Mouse (Mus musculus) layer of hippocampus, postnatal 10 days (tissue): ENCODE measurements at regions not wholly inside any gene's neighbourhood (a gene's known extent, or its start where the extent isn't known, plus 50 kb on each side); places are given as distances from the start of the nearest gene placed in this dataset.
"Not testable (repeated sequence)": the region's sequence is repeated elsewhere in the genome, so short reads cannot be mapped to it uniquely, and the experiment has no call there.

Experiments
- DNase-seq, 2 experiments: peaks; one replicate each; pipeline ENCODE4 v3.0.0; 2021; ENCODE audit warnings: low spot score in 2 of 2

DNA sequence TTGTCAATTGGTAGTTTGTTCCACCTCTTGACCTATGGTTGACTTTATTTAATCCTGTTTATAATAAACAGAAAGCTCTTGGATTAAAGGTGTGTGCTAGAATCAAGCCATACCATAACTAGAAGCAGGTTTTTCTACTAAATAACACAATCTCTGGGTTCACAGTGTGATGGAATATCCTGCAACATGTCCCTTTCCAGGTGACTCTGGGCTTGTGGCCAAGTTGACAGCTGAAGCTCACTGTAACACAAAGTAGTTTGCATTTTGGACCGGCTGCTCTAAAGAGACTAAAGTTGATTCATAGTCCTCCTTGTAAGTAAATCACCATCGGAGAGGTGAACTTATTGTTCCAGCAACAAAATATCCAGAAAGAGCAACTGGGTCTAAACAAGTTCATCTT lies 149.3 kb upstream of the Kctd3 start:
- DNase-seq: no peak

DNA sequence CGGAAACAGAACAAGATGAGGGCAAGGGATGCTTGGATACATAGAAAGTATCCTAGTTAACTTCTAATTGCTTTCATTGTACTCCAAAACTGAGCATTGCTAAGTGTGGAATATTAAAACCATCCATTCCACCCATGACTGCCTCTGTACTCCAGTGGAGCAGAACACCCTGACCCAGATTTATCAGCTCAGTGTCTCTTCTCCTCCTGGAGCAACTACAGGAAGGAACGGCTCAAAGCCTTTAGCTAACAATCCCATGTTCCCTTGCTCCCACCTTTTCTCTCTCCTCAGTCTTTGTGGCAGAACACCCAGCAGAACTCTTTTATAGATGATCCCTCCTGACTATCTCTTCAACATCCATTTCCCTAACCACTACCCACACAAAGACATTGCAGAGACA lies 146.7 kb upstream of the Kctd3 start:
- no peak for DNase-seq

DNA sequence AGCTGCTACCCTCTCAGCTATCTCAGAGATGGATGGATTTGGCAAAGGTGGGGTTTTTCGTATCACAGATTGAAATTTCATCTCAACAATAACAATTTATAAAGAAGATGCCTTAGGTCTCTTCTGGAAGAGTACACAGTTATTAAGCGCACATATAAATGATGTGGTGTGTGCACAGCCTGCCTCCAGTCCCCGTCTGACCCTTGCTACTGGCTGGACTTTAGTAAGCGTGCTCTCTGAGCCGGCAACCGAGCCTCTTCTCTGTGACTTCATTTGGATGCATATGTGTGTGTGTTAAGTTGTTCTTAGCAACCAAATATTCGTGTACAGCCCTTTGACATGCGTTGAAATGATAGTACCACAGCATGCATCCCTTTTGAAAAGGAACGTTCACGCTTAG lies 145.5 kb upstream of the Kctd3 start:
- no peak for DNase-seq

DNA sequence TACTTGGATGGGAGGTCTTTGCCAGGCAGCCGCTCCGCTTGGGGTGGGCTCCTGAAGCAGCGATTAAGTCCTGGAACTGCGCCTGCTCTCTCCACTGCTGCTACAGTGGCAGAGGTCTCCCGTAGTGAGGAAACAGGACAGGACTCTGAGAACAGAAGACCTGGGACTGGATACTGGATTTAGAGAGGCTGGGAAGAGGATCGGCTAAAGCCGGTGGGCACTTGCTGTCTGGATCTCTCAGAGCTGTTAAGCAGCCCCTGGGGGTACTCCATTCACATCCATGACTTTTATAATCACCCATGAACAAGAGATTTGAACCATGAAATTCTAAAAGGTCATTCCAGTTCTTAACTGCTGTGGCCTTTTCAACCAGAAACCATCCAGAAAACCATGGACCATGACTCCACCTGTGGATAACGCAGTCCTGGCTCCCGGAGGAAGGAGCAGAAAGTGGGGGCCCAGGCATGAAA lies 135.4 kb upstream of the Kctd3 start:
- no peak for DNase-seq

DNA sequence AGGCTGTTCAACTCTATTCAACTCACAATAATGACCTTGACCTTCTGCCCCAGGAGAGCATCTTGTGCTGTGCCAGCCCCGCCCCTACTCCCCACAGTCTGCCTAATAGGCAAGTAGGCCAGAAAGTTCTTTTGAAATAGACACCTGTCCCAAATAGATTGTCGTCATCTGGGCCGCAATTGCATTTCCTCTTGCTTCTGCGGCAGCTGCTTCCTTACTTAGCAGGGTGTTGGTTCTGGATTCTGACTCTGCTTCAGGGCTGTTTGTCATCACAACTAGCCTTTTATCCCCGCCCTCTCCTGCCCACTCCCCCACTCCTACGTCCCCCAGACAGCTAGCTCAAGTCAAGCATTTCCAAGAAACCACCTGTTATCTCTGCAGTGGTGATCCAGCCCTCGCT lies 134.9 kb upstream of the Kctd3 start:
- DNase-seq: no peak

DNA sequence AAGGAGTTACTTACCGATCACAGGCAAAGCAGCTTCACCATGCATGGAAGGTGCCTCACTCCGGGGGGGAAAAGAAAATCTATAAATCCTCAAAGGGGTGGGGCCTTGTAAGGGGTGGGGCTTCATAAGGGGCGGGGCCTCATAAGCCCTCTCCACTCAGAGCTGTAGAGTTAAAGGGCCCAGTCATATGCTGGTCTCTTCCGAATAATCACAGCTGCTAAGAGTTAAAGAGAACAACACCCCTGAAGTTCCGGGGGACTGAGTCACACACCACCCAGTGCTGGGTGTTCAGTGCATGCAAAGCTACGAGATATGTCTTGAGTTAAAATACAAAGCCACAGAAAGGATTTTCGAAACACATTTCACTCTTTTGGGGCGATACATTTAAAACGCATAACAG lies 134.1 kb upstream of the Kctd3 start:
- DNase-seq: no peak

DNA sequence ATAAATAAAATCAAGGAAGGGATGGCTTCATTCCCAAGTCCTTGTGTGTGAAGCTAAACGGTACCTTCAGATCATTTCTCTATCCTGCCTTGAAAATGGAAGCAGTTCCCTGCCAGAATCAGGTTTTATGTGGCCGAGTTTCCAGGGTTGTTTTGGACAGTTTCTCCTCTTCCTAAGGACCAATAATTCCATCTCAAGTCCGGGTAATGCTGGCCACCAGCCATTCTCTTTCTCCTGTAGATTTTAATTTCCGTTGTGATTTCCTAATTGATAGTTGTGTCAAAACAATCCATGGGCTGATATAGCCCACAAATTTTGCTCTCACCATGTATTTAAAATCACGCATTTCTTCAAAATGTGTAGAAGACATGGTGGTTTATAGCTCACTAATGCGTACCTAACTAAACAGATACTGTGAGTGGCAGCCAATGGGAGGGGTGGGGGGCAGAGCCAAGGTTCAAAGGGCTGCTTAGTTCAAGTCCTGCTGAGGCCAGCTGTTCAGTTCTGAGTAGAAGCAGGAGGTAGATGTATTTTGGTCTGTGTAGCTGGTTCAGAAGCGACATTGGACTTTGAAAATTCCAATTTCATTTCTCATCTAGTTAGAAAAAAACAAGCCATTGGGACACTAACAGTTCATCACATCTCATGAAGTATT lies 129.2 kb upstream of the Kctd3 start:
- DNase-seq: no peak

DNA sequence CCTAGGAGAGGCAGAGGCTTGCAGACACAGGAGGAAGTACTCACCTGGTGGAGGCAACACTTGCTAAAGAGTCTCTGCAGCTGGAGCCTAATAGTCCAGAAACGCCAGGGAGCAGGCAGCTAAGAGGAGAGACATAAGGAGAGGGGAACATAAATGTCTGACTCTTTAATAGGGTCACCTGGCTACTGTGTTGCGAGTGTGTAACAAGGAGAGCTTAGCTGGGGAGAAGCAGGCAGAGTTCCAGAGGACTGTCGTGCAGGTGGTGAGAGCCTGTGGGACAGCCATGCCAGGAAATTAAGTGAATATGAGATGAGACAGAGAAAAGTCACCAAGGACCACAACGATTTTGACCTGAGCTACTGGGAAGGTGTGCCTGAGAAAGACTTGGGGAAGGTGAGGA lies 128.2 kb upstream of the Kctd3 start:
- no peak for DNase-seq

DNA sequence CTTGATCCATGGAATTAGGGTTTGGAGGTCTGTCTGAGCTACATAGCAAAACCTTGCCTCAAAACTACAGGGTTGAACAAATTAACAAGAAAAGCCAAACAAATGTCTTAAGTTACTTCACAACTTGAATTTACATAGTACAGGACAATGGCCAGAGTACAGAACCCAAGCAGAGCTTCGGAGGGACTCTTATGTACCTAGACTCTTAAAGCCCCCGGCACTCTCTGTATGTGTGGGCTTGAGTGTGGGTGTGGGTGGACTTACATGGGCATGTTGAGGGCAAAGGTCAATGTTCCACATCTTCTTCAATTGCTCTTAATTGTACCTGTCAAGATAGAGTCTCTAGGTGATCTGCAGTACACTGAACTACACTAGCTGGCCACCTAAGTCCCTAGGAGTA lies 121.1 kb upstream of the Kctd3 start:
- no peak for DNase-seq

DNA sequence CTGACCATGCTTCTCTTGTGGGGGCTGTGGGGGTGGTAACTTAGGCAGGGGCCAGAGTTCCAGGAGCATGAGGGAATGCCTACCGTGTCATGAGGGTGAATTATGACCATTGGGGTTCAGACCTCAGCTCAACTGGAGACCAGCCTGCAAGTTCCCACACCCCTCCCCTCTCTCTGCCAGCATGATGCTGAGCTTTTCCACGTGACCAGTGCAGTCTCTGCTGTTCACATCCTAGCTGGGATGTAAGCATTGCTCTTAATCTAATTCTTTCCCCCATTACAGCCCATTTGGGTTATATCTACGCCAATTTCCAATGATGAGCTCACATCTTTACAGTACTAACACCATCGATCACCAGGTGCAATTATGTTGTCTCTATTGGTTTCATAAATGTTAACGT lies 120.6 kb upstream of the Kctd3 start:
- DNase-seq: not testable (repeated sequence)

DNA sequence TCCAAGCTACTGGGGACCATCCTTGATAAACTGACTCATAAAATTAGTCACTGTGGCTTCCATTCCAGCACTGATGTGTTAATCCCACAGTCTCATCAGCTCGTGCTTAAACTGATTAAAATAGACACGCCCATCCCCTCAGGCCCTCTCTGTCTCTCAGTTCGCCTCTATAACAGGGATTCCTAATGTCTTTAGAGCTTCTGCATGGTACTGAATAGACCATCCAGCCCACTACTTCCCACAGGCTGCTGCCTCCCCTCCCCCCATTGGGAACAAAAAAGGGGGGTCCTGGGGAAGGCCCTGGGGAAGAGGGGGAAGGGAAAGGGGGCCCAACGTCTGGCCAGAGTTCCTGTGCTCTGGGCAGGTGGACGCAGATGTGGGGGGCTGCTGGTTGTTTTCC lies 119.7 kb upstream of the Kctd3 start:
- no peak for DNase-seq

DNA sequence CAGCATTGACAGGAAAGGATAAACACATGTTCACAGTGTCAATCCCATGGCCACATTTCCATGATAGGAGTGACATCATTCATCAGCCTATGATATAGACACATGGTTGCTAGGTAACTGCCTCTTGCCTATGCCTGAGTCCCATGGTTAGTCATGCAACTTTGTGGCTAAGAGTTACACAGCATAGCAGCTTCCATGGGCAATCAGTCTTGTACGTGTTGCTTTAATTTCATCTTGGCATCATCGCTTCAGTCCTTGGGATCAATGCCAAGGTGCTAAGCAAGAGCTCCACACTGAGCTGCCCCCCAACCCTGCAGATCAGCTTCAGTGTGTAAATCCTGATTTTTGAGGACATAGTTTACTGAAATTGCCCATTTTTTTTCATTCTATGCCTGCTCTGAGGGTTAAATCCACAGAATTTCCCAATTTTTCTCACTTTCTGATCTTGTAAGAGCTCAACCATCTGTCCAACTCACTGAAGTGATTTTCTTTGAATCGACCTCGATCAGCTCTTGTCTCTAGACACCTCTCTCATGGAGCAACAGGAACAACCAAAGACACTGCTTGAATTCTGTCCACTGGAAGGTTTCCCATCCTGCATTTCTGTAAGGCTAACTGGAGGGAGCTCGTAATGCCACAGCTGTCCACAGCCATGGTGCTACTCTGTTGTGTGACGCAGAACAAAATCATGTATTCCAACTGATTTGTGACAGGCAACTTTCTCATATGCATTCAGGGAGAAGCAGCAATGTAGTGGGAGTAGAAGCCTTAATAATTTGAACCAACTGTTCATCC lies 112.5 kb upstream of the Kctd3 start:
- peak in 1 of 2 experiments; percentile 27 for DNase-seq

DNA sequence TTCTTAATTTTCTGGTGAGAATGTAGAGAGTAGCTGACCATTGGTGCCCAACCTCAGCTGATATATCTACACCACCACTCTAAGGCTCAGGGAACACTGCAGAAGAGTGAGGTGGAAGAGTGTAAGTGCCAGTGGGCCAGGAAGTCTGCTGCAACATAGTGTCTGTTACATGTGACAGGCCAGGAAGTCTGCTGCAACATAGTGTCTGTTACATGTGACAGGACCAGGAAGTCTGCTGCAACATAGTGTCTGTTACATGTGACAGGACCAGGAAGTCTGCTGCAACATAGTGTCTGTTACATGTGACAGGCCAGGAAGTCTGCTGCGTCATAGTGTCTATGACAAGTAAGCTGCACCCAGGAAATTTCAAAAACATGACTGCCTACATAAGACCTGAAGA lies 111.4 kb upstream of the Kctd3 start:
- not testable (repeated sequence) for DNase-seq

DNA sequence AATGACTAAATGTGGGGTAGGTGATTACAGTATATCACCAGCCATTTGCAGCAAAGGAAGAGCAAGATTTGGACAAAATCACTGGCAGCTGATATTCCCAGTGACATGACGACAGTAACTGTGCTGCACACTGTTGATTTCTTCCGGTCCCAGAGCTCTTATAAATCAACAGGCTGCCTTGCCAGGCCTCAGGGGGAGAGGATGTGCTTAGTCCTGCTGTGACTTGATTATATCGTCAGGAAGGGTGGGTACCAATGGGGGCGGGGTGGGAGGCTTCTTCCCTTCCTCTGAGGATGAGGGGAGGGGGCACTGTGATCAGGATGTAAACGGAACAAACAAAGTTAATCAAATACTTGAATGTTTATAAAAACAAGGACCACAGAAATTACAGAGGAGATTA lies 110.9 kb upstream of the Kctd3 start:
- no peak for DNase-seq

DNA sequence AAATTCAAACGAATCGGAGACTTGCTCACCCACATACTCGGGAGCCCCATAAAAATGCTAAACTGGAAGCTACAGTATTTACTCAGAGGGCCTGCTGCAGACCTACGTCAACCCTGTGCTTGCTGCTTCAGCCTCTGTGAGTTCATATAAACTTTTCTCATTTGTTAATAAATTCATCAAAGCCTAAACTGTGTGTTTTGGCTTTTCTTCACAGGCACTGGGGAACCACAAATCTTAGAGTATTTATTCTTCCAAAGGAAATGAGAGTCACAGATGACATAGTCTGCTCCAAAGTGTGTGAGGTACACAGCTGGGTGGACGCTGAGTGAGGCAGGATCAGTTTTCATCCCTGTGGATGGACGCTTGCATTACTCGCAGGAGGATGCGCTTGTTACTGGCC lies 108.3 kb upstream of the Kctd3 start:
- no peak for DNase-seq

DNA sequence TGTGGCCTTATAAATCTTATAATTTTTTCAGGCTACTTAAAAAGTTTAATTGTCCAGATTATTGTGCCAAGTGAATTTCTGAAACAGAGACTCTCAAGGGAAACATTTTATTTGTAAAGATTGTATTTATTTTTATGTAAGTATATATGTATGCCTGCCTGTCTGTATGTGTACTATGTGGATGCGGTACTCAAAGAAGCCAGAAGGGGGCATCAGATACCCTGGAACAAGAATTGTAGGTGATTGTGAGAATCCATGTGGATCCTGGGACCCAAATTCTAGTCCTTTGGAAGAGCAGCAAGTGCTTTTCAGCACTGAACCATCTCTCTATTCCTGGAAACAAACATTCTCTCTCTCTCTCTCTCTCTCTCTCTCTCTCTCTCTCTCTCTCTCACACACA lies 107.6 kb upstream of the Kctd3 start:
- DNase-seq: no peak

DNA sequence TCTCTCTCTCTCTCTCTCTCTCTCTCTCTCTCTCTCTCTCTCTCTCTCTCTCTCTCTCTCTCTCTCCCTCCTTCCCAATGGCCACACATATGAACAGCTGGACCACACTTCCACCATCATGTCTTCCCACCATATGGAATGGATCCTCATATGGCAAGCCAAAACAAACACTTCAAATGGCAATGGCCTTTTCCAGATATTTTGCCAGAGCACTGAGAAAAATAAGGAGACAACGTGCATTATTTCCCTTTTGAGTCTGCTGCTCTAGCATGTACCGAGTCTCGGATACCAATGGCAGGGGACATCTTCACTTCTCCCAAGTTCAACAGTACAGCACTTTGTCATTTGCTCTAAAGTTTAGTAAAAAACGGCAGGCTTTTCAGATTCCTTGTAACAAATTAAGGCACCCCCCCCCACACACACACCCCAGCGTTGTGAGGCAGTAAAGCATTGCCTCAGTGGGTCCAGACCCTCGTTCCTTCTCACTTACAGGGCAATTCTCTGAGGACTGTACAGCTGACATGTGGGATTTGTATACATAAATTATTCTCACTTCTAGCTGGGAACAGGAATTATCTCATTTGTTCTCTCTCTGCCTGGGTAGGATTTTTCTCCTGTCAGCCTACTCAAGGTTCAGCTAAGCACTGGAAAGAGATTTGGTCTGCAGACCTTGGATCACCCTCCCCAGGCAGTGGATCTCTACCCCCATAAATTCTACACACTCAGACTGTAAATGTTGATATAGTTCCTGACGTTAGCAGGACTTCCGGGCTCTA lies 100.8 kb upstream of the Kctd3 start:
- no peak for DNase-seq

DNA sequence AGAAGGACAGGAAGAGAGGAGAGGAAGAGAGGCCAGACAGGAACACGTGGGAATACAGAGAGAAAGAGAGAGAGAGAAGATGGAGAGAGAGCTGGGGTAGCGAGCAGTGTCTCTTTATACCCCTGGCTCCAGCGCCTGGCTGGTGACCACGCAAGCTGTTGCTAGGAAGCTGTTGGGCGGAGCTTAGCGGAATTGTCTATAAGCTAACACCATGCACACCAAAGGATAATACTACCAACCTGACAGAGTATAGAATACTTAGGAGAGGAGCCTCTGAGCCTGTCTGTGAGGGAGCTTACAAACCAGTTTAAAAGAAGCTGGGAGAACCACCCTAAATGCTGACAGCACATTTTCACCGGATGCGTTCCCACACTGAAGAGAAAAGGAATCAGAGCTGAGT lies 100.2 kb upstream of the Kctd3 start:
- peak in 1 of 2 experiments; percentile 49 for DNase-seq

DNA sequence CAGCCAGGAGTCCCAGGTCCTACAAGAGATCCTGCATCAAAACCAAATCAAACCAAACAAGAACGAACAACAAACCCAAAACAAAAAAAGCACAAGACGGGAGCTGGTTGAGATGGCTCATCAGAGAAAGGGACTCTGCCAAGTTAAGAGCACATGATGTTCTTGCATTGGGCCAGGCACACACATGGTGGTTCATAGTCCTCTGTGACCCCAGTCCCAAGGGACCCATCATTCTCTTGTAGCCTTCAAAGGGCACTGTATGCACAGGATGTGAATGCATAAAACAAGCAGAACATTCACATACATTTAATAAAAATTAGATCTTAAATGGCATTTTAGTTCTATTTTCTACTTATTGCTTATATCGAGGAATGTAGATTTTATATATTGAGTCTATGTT lies 99.5 kb upstream of the Kctd3 start:
- no peak for DNase-seq

DNA sequence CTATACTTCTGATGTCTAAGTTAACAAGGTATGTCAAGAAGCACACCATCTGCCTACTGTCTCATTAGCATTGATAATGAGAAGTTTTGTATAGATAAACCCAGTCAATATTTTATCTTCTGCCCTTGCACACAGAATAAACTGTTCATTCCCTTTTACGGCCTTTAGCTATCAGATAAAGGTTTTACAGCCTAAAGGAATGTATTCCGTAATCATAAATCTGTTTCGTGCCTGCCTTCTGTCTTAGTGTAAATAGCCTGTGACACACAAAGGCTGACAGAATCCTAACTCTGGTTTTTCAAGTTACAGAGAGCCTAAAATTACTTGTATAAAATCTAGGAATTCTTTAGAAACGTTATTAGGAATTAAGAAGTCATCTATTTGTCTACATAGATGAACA lies 97.6 kb upstream of the Kctd3 start:
- no peak for DNase-seq

DNA sequence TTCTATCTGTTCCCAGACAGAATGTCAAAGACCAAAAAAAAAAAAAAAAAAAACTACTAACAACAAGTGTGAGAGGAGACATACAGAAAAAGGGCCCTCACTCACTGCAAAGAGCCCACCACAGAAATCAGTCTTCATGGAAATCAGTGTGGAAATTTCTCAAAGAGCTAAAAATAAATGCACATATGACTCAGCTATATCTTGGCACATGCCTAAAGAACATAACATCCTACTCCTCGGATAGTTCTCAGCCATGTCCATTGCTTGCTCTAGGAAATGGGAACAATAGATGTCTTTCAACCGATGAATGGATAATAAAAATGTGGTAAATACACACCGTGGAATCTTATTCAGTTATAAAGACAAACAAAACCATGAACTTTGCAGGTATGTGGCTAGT lies 95.1 kb upstream of the Kctd3 start:
- no peak for DNase-seq

DNA sequence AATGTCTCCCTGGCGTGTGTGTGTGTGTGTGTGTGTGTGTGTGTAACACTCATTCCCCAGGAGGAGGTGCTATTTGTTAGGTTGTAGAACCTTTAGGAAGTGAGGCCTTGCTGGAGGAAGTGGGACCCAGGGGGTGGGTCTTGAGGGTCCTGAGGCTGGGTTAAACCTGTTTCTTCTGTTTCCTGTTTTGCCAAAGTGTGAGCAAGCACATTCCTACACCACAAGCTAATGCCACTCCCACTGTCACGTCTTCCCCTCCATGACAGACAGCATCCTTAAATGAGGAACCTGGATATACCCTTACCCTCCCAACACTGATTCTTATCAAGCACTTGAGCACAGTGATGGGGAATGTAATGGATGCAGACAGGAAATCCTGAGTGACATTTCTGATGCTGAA lies 91.5 kb upstream of the Kctd3 start:
- no peak for DNase-seq
